Mouse (Mus musculus): ENCODE data around the gene Dnm2. TPM values are rescaled to one million over a fixed set of nuclear protein-coding genes. Genes with fewer than 3 reads are reported as not detected.
A peak's percentile ranks its signal among the peaks of the same experiment; 100 is the strongest.

The Dnm2 gene
- polyA plus RNA-seq, 1 experiment from 2014 or later: 79.1 TPM

DNA sequence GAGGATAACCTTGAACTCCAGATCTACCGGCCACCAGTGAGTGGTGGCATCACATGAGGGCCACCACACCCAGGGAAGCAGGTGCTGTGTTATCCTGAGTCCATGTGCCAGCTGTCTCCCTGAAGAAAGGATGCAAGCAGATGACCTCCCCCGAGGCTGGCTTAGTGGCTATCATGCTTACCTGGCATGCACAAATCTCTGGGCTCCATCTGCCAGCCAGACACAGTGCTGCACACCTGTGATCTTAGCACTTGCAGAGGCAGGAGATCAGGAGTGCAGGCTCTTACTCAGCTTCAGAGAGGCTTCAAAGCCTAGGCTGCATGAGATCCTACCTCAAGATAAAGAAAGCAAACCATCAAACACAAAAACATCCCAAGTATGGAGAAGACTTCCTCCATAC lies 25.0 kb downstream of the Dnm2 start:
- peaks cover 22% of the 10 kb centered on the region for H3K4me1 ChIP-seq
- WGBS: 85% methylated on average over 2 of the region's 2 CpGs
- H3K27me3 ChIP-seq: no peaks in the 10 kb centered on the region
- no peak for ATAC-seq (replicated peaks; ENCODE audit: low FRiP score)
- no peaks in the 10 kb centered on the region for H3K9me3 ChIP-seq (replicated peaks)
- no peak overlapping the region for H3K4me3 ChIP-seq (replicated peaks)
- no peak overlapping the region for H3K4me2 ChIP-seq
- H3K9ac ChIP-seq: no peak overlapping the region
- peaks cover 4% of the 10 kb centered on the region; the same call in 1 of the 2 replicates for H3K36me3 ChIP-seq
- H3K27ac ChIP-seq: peak overlapping the region; percentile 20; the same call in 1 of the 2 replicates

DNA sequence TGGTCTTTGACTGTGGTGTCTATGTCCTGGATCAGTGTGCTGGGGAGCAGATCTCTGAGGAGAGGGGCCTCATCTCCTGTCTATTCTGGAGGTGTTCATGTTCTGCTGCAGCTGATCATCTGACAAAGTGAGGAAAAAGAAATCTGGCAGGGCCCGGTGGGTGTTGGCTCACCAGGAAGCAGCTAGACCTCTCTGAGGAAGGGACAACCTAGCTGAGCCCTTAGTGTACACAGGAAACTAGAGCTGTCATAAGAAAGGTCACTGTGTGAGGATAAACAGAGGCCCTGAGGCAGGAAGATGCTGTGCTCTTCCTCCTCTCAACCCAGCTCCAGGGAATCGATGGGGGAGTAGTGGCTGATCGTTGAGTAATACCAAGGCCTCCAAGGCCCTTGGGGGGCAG lies 25.6 kb downstream of the Dnm2 start:
- Histone ChIP-seq H3K4me1 (peaks cover 25% of the 10 kb centered on the region), H3K4me3 (replicated peaks) (no peak overlapping the region), H3K36me3 (peaks cover 2% of the 10 kb centered on the region; the same call in 1 of the 2 replicates), H3K9ac (no peak overlapping the region), H3K27ac (0 out of 2 replicates have a peak overlapping the region, but pooled peaks have one; percentile 20), H3K9me3 (replicated peaks) (no peaks in the 10 kb centered on the region), H3K27me3 (no peaks in the 10 kb centered on the region), H3K4me2 (no peak overlapping the region)
- 75% methylated on average over 3 of the region's 3 CpGs for WGBS
- ATAC-seq (replicated peaks; ENCODE audit: low FRiP score): no peak

DNA sequence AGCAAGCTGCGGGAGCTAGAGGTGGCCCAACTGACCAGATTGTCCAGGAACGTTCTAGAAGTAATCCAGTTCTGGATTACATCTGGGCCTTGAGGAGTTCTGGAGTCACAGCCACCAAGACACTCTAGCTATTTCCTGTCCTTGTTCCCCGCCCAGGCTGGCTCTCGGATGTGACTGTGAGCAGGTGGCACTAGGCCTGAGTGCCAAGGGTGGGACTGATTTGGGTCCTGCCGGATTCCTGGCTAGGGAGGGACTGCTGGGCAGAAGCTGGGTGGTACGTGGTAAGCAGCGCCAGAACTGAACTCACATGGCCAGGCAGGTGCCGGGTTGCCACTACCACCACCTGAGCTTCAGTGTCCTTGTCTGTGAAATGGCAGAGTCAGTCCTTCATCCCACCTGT lies 26.7 kb downstream of the Dnm2 start:
- H3K4me2 ChIP-seq: no peak overlapping the region
- H3K4me3 ChIP-seq (replicated peaks): no peak overlapping the region
- peaks cover 32% of the 10 kb centered on the region for H3K4me1 ChIP-seq
- no peaks in the 10 kb centered on the region for H3K27me3 ChIP-seq
- H3K36me3 ChIP-seq: no peaks in the 10 kb centered on the region
- H3K9ac ChIP-seq: no peak overlapping the region
- H3K9me3 ChIP-seq (replicated peaks): no peaks in the 10 kb centered on the region
- no peak for ATAC-seq (replicated peaks; ENCODE audit: low FRiP score)
- WGBS: 84% methylated on average over 8 of the region's 8 CpGs
- H3K27ac ChIP-seq: no peak overlapping the region

DNA sequence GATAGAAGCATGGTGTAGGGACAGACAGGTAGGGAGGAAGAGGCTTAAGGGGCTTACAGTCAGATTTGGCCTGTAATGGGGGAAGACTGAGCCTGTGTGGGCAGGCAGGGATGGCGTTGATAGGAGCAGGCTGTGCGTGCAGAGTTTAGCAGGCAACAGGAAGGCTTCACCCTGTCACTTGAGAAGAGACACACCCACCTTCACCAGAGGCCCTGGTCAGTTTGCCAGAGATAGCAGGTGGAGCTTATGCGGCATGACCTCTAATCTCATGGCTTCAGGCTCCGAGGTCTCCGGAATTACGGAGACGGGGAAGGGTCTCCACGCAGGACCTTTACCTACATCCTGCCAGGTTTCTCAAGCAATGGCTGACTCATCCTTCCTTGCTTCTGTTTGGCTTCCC lies 27.2 kb downstream of the Dnm2 start:
- no peak for ATAC-seq (replicated peaks; ENCODE audit: low FRiP score)
- H3K4me2 ChIP-seq: no peak overlapping the region
- no peak overlapping the region for H3K9ac ChIP-seq
- H3K9me3 ChIP-seq (replicated peaks): no peaks in the 10 kb centered on the region
- no peaks in the 10 kb centered on the region for H3K27me3 ChIP-seq
- peaks cover 32% of the 10 kb centered on the region for H3K4me1 ChIP-seq
- H3K27ac ChIP-seq: no peak overlapping the region
- no peaks in the 10 kb centered on the region for H3K36me3 ChIP-seq
- no peak overlapping the region for H3K4me3 ChIP-seq (replicated peaks)
- 52% methylated on average over 8 of the region's 8 CpGs for WGBS

DNA sequence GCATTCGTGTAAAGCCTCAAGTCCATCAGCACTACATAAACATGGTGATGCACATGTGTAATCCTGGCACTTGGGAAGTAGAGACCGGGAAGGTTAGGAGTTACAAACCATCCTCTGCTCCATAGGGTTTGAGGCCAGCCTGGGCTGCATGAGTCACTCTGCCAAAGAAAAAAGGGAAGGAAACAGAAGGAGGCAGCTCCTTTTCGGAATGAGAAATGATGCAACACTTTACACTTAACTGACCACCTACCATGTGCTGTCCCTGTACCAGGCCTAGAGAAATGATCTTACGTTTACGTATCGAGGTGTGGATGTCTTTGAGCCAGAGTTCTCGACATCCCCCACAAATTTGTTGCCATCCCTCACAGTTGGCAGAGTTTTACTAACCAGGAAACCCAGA lies 28.3 kb downstream of the Dnm2 start:
- Histone ChIP-seq H3K36me3 (peaks cover under 1% of the 10 kb centered on the region; the same call in 1 of the 2 replicates), H3K27ac (no peak overlapping the region), H3K9ac (no peak overlapping the region), H3K4me1 (peaks cover 32% of the 10 kb centered on the region), H3K4me2 (no peak overlapping the region), H3K4me3 (replicated peaks) (no peak overlapping the region), H3K27me3 (no peaks in the 10 kb centered on the region), H3K9me3 (replicated peaks) (no peaks in the 10 kb centered on the region)
- no peak for ATAC-seq (replicated peaks; ENCODE audit: low FRiP score)
- WGBS: 87% methylated on average over 7 of the region's 7 CpGs

DNA sequence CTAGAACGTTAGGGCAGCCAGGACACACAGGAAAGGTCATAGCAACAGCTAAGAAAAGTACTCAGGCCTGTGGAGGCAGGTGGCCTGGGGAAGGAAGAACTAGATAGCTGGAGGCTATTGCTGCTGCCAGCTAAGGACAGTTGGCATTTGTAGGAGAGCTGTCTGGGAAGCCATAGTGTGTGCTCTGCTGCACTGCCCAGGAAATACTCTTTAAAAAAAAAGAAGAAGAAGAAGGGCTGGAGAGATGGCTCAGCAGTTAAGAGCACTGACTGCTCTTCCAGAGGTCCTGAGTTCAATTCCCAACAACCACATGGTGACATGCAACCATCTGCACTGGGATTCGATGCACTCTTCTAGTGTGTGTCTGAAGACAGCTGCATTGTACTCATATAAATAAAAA lies 28.8 kb downstream of the Dnm2 start:
- H3K36me3 ChIP-seq: peaks cover 4% of the 10 kb centered on the region; the same call in 1 of the 2 replicates
- no peaks in the 10 kb centered on the region for H3K27me3 ChIP-seq
- no peak overlapping the region for H3K9ac ChIP-seq
- WGBS: 80% methylated on average over 2 of the region's 2 CpGs
- H3K4me2 ChIP-seq: no peak overlapping the region
- H3K4me1 ChIP-seq: peaks cover 32% of the 10 kb centered on the region
- no peak for ATAC-seq (replicated peaks; ENCODE audit: low FRiP score)
- H3K27ac ChIP-seq: no peak overlapping the region
- no peak overlapping the region for H3K4me3 ChIP-seq (replicated peaks)
- no peaks in the 10 kb centered on the region for H3K9me3 ChIP-seq (replicated peaks)

DNA sequence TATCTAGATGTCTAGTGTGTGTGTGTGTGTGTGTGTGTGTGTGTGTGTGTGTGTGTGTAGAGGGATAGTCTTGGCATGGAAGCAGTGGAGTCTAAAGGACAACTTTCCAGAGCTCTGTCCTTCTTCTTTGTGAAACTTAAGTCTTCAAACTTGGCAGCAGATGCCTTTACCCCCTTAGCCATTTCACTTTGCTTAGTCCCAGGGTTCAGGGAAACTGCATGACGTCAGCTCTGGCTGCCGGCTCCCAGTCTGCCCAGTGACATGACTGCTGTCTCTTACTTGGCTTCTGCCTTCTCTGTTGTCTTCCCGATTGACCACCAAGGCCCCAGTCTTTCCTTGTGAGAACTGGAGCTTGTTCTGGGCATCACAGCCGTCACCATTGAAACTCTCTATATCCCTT lies 29.8 kb downstream of the Dnm2 start:
- peaks cover 14% of the 10 kb centered on the region; the same call in 1 of the 2 replicates for H3K36me3 ChIP-seq
- no peak overlapping the region for H3K4me2 ChIP-seq
- no peak overlapping the region for H3K27ac ChIP-seq
- H3K4me1 ChIP-seq: peaks cover 35% of the 10 kb centered on the region
- no peak overlapping the region for H3K4me3 ChIP-seq (replicated peaks)
- no peaks in the 10 kb centered on the region for H3K9me3 ChIP-seq (replicated peaks)
- ATAC-seq (replicated peaks; ENCODE audit: low FRiP score): no peak
- 83% methylated on average over 4 of the region's 4 CpGs for WGBS
- H3K27me3 ChIP-seq: no peaks in the 10 kb centered on the region
- no peak overlapping the region for H3K9ac ChIP-seq

DNA sequence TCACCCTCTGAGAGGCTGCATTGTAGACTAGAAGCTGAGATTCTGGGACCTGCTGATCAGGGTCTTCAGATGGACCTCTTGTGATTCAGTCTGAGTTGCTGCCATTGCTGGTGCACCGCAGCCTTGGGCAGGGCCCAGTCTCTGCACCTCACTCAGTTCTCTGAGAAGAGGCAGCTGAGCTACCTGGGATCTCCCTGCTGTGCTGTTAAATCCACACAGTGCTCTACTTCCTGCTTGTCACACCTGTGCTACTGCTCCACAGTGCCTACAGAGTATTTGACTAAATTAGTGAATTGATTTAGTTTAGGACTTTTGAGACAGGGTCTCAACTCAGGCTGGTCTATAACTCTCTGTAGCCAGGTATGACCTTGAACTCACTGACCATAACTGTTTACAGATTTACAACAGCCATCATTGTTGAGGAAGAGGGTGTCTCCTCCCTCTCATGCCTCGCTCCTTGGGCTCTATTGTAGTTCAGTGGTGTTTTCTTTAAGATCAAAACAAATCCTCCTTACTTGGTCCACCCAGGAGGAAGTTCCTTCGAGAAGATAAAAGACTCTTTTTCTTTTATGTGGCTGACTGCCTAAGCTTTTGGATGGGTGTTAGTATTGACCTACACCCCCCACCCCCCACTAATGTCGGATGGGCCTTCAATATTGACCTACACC lies 30.5 kb downstream of the Dnm2 start:
- ATAC-seq (replicated peaks; ENCODE audit: low FRiP score): no peak
- 38% methylated on average over 4 of the region's 4 CpGs for WGBS

DNA sequence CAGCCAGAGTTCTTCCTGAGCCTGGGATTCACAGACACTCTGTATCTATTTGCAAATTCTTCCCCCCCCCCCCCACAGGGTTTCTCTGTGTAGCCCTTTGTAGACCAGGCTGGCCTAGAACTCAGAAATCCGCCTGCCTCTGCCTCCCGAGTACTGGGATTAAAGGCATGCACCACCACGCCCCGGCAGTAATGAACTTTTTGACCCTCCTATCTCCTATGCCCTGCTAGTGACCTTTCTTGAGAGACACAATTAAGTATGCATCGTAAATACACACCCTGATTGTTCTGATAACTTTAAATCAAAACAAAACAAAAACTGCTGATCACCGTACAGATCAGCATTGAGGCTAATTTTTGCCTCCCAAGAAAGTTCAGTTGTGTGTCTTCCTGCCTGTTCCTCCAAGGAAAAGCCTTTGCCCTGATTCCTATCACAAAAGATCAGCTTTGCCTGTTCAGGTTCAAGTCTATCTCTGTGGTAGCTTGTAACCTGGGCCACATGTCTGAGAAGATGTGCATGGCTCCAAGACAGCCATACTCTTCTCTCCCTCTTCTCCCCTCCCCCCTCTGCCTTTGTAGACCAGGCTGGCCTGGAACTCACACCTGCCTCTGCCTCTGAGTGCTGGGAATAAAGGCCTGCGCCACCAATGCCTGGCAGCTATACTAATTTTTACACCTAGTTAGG lies 31.7 kb downstream of the Dnm2 start:
- H3K4me3 ChIP-seq (replicated peaks): no peak overlapping the region
- peaks cover 39% of the 10 kb centered on the region for H3K4me1 ChIP-seq
- WGBS: 87% methylated on average over 7 of the region's 7 CpGs
- no peak for ATAC-seq (replicated peaks; ENCODE audit: low FRiP score)
- H3K27me3 ChIP-seq: no peaks in the 10 kb centered on the region
- no peak overlapping the region for H3K4me2 ChIP-seq
- H3K9ac ChIP-seq: no peak overlapping the region
- peaks cover 22% of the 10 kb centered on the region for H3K36me3 ChIP-seq
- H3K27ac ChIP-seq: no peak overlapping the region
- no peaks in the 10 kb centered on the region for H3K9me3 ChIP-seq (replicated peaks)

More for the DNA sequence above, 30.5 kb downstream of the Dnm2 start:
- no peak overlapping the region for H3K9ac ChIP-seq
- H3K36me3 ChIP-seq: peaks cover 20% of the 10 kb centered on the region
- no peak overlapping the region for H3K4me2 ChIP-seq
- H3K27me3 ChIP-seq: no peaks in the 10 kb centered on the region
- H3K4me1 ChIP-seq: peaks cover 38% of the 10 kb centered on the region
- H3K9me3 ChIP-seq (replicated peaks): no peaks in the 10 kb centered on the region
- no peak overlapping the region for H3K27ac ChIP-seq
- H3K4me3 ChIP-seq (replicated peaks): no peak overlapping the region

DNA sequence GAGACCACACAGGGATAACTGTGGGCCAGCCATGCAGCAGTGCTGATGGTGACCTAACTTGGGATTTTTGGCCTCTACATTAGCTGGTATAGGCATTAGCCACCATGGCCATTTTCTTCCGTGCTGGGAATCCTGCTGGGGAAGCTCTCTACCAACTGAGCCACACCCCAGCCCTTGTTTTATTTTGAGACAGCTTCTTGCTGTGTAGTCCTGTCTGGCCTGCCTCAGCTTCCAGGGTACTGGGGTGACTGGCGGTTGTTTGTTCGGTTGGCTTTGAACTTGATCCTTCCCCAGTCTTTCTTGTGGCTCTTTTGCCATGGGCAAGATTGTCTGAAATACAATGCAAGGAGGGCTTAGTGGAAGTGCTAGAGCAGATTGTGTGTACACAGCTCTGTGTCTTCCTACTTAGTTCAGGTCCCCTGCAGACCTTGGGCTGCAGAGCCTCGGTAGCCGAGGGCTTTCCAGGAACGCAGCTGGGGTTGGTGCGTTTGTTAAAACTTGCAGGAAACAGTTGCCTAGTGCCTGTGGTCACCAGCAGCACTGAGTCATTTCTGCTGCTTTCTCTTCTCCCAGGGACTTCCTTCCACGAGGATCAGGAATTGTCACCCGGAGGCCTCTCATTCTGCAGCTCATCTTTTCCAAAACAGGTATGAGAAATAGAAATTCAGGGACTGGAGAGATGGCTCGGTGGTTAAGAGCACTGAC lies 32.4 kb downstream of the Dnm2 start:
- Histone ChIP-seq H3K27ac (no peak overlapping the region), H3K27me3 (no peaks in the 10 kb centered on the region), H3K4me3 (replicated peaks) (no peak overlapping the region), H3K9me3 (replicated peaks) (no peaks in the 10 kb centered on the region), H3K9ac (no peak overlapping the region), H3K4me1 (peaks cover 32% of the 10 kb centered on the region), H3K36me3 (peaks cover 22% of the 10 kb centered on the region), H3K4me2 (no peak overlapping the region)
- ATAC-seq (replicated peaks; ENCODE audit: low FRiP score): no peak
- WGBS: 85% methylated on average over 10 of the region's 10 CpGs

DNA sequence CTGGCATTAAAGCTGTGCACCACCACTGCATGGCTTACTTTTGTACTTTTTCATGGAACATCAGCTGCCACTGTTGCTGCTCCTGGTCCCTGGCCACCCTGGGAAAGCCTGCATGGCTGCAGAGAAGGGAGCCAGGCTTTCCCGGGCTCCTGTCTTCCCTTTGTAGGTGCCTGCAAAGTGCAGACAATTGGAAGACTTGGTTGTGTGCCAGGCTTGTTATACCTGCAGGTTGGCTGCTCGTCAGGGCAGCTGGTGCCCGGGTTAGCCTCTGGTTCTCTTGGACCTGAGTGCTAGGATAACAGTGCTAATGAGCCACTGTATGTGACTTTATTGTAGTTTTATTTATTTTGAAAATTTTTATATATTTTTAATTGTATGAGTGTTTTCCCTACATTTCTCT lies 34.1 kb downstream of the Dnm2 start:
- ATAC-seq (replicated peaks; ENCODE audit: low FRiP score): no peak
- H3K27ac ChIP-seq: no peak overlapping the region
- WGBS: 90% methylated on average over 3 of the region's 3 CpGs
- H3K27me3 ChIP-seq: no peaks in the 10 kb centered on the region
- no peak overlapping the region for H3K4me2 ChIP-seq
- H3K9me3 ChIP-seq (replicated peaks): no peaks in the 10 kb centered on the region
- no peak overlapping the region for H3K4me3 ChIP-seq (replicated peaks)
- H3K36me3 ChIP-seq: peaks cover 22% of the 10 kb centered on the region
- no peak overlapping the region for H3K9ac ChIP-seq
- H3K4me1 ChIP-seq: peaks cover 37% of the 10 kb centered on the region

DNA sequence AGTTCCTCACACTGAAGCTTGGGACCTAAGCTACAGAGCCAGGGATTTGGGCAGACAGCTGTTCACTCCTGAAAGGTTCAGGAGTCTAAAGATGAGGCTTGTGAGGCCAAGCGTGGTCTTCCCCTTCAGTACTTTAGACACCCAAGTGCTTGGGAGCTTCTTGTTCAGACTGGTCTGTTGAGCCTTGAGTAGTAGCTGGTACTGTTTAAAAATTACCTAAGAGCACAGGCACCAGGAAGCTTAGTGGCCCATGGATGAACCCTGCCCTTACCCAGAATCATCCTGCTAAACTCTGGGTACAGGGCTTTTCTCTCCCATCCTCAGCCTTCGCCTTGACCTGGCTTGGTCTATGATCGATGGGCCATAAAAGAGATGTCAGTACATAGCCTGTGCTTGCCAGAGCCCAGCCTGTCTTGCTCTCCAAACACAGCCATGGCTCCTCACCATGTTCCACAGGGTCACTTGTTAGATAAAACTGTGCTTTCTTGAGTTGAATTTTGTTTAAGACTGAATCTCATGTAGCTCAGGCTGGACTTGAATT lies 35.8 kb downstream of the Dnm2 start:
- H3K27me3 ChIP-seq: no peaks in the 10 kb centered on the region
- WGBS: 83% methylated on average over 3 of the region's 3 CpGs
- H3K4me3 ChIP-seq (replicated peaks): no peak overlapping the region
- peaks cover 25% of the 10 kb centered on the region for H3K36me3 ChIP-seq
- H3K4me2 ChIP-seq: no peak overlapping the region
- peaks cover 32% of the 10 kb centered on the region for H3K4me1 ChIP-seq
- H3K9me3 ChIP-seq (replicated peaks): no peaks in the 10 kb centered on the region
- peak overlapping the region; percentile 83 for H3K27ac ChIP-seq
- no peak overlapping the region for H3K9ac ChIP-seq
- peak; percentile 69 for ATAC-seq (replicated peaks; ENCODE audit: low FRiP score)

Measured in kidney, embryonic 15.5 days (tissue).